Mouse (Mus musculus): ENCODE data around the gene Neurl4. TPM values are rescaled to one million over a fixed set of nuclear protein-coding genes. Genes with fewer than 3 reads are reported as not detected.

Gene Neurl4
- total and polyA plus RNA-seq, 2 experiments from 2014 or later = 4.5 to 59.5 TPM

GRCm38 (mm10) chr11:69938401-69938979 lies 37.6 kb downstream of the Neurl4 start:
- H3K4me1 ChIP-seq (ENCODE audit: control insufficient read depth, insufficient read depth) = peaks cover 30% of the 10 kb centered on the region
- 46% methylated on average over 9 of the region's 9 CpGs for WGBS
- TF ChIP-seq CTCF (IDR thresholded peaks at IDR 0.05; ENCODE audit: low read depth) (no peak), EP300 (IDR thresholded peaks at IDR 0.05; ENCODE audit: low read depth) (no peak)
- ATAC-seq (ENCODE audit: insufficient read depth, low read depth) = no peak
- H3K36me3 ChIP-seq (replicated peaks; ENCODE audit: control insufficient read depth, insufficient read depth, low read length) = peaks cover 14% of the 10 kb centered on the region
- no peak for DNase-seq (ENCODE audit: low spot score)
- no peaks in the 10 kb centered on the region for H3K9me3 ChIP-seq (replicated peaks; ENCODE audit: control insufficient read depth, low read length)
- H3K27me3 ChIP-seq (ENCODE audit: control insufficient read depth, insufficient read depth, low read length) = peaks cover 8% of the 10 kb centered on the region
- no peak overlapping the region for H3K4me3 ChIP-seq (ENCODE audit: low read depth, low read length)
- H3K4me2 ChIP-seq (ENCODE audit: low read depth, low read length) = no peak overlapping the region
- H3K9ac ChIP-seq (replicated peaks; ENCODE audit: low read depth, low read length) = no peak overlapping the region
- no peak overlapping the region for H3K27ac ChIP-seq (ENCODE audit: low read depth)

- 52% methylated on average over 5 of the region's 5 CpGs for WGBS
- DNase-seq (ENCODE audit: low spot score) (no peak), ATAC-seq (ENCODE audit: insufficient read depth, low read depth) (no peak)
- Histone ChIP-seq H3K9me3 (replicated peaks; ENCODE audit: control insufficient read depth, low read length) (no peaks in the 10 kb centered on the region), H3K27ac (ENCODE audit: low read depth) (no peak overlapping the region), H3K4me2 (ENCODE audit: low read depth, low read length) (no peak overlapping the region), H3K9ac (replicated peaks; ENCODE audit: low read depth, low read length) (no peak overlapping the region), H3K4me3 (ENCODE audit: low read depth, low read length) (no peak overlapping the region), H3K27me3 (ENCODE audit: control insufficient read depth, insufficient read depth, low read length) (peaks cover 8% of the 10 kb centered on the region), H3K36me3 (replicated peaks; ENCODE audit: control insufficient read depth, insufficient read depth, low read length) (peaks cover 20% of the 10 kb centered on the region), H3K4me1 (ENCODE audit: control insufficient read depth, insufficient read depth) (peaks cover 30% of the 10 kb centered on the region)
- TF ChIP-seq EP300 (IDR thresholded peaks at IDR 0.05; ENCODE audit: low read depth) = no peak
Observed at GRCm38 (mm10) chr11:69939181-69939580, 38.3 kb downstream of the Neurl4 start.

GRCm38 (mm10) chr11:69939731-69940130 lies 38.9 kb downstream of the Neurl4 start:
- Histone ChIP-seq H3K4me2 (ENCODE audit: low read depth, low read length) (no peak overlapping the region), H3K9ac (replicated peaks; ENCODE audit: low read depth, low read length) (no peak overlapping the region), H3K27ac (ENCODE audit: low read depth) (no peak overlapping the region), H3K4me3 (ENCODE audit: low read depth, low read length) (no peak overlapping the region), H3K36me3 (replicated peaks; ENCODE audit: control insufficient read depth, insufficient read depth, low read length) (peaks cover 24% of the 10 kb centered on the region), H3K9me3 (replicated peaks; ENCODE audit: control insufficient read depth, low read length) (no peaks in the 10 kb centered on the region), H3K4me1 (ENCODE audit: control insufficient read depth, insufficient read depth) (peaks cover 30% of the 10 kb centered on the region), H3K27me3 (ENCODE audit: control insufficient read depth, insufficient read depth, low read length) (peaks cover 7% of the 10 kb centered on the region)
- no peak for TF ChIP-seq CTCF (IDR thresholded peaks at IDR 0.05; ENCODE audit: low read depth)
- no peak for DNase-seq (ENCODE audit: low spot score)
- ATAC-seq (ENCODE audit: insufficient read depth, low read depth) = no peak
- 90% methylated on average over 17 of the region's 17 CpGs for WGBS

- Histone ChIP-seq H3K4me1 (ENCODE audit: control insufficient read depth, insufficient read depth) (peaks cover 28% of the 10 kb centered on the region), H3K4me2 (ENCODE audit: low read depth, low read length) (no peak overlapping the region), H3K9me3 (replicated peaks; ENCODE audit: control insufficient read depth, low read length) (no peaks in the 10 kb centered on the region), H3K27me3 (ENCODE audit: control insufficient read depth, insufficient read depth, low read length) (no peaks in the 10 kb centered on the region), H3K9ac (replicated peaks; ENCODE audit: low read depth, low read length) (no peak overlapping the region), H3K27ac (ENCODE audit: low read depth) (no peak overlapping the region), H3K36me3 (replicated peaks; ENCODE audit: control insufficient read depth, insufficient read depth, low read length) (peaks cover 36% of the 10 kb centered on the region), H3K4me3 (ENCODE audit: low read depth, low read length) (no peak overlapping the region)
- DNase-seq (ENCODE audit: low spot score) (no peak), ATAC-seq (ENCODE audit: insufficient read depth, low read depth) (no peak)
- TF ChIP-seq CTCF (IDR thresholded peaks at IDR 0.05; ENCODE audit: low read depth) (no peak), EP300 (IDR thresholded peaks at IDR 0.05; ENCODE audit: low read depth) (no peak)
- WGBS = 65% methylated on average over 4 of the region's 4 CpGs
Observed at GRCm38 (mm10) chr11:69940962-69941361, 40.1 kb downstream of the Neurl4 start.

- Histone ChIP-seq H3K4me2 (ENCODE audit: low read depth, low read length) (no peak overlapping the region), H3K36me3 (replicated peaks; ENCODE audit: control insufficient read depth, insufficient read depth, low read length) (peaks cover 38% of the 10 kb centered on the region), H3K9me3 (replicated peaks; ENCODE audit: control insufficient read depth, low read length) (no peaks in the 10 kb centered on the region), H3K4me3 (ENCODE audit: low read depth, low read length) (no peak overlapping the region), H3K9ac (replicated peaks; ENCODE audit: low read depth, low read length) (no peak overlapping the region), H3K27me3 (ENCODE audit: control insufficient read depth, insufficient read depth, low read length) (no peaks in the 10 kb centered on the region), H3K4me1 (ENCODE audit: control insufficient read depth, insufficient read depth) (peaks cover 11% of the 10 kb centered on the region), H3K27ac (ENCODE audit: low read depth) (no peak overlapping the region)
- TF ChIP-seq EP300 (IDR thresholded peaks at IDR 0.05; ENCODE audit: low read depth) (no peak), CTCF (IDR thresholded peaks at IDR 0.05; ENCODE audit: low read depth) (no peak)
- no peak for ATAC-seq (ENCODE audit: insufficient read depth, low read depth)
- 66% methylated on average over 13 of the region's 13 CpGs for WGBS
- DNase-seq (ENCODE audit: low spot score) = no peak
Observed at GRCm38 (mm10) chr11:69945216-69945615, 44.3 kb downstream of the Neurl4 start.

Data from heart, postnatal 0 days (tissue).